Mouse (Mus musculus): Measurements from ENCODE around the gene Plin4.

DNA sequence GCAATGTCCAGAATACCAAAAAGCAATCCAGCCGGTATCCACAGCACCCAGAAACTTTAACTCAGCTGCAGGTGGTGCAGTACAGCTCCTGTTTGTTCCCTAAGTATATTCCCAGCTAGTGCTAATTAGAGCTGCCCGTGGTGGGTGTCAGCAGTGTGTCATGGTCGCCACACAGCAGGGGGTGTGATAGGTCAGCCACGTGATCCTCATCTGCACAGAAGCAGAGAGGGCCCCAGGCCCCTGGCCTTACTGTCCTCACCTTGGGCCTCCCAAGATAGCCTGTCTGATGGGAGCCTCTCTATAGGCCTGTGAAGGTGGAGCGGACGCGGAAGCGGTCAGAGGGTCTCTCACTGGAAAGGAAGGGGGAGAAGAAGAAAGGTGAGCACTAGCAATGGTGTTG lies 11.4 kb downstream of the Plin4 start:
- TF ChIP-seq CTCF (conservative IDR thresholded peaks at IDR 0.05 in 1 of 2, IDR thresholded peaks at IDR 0.05 in 1 of 2; ENCODE audit: low read depth in 2 of 2, low read length in 2 of 2): no peak
- no peak for TF ChIP-seq RAD21 (IDR thresholded peaks at IDR 0.05; ENCODE audit: low read depth, low read length)
- no peak for TF ChIP-seq RCOR1 (conservative IDR thresholded peaks at IDR 0.05; ENCODE audit: low read depth, low read length)
- TF ChIP-seq SMC3 (IDR thresholded peaks at IDR 0.05; ENCODE audit: low read depth, low read length): no peak
- TF ChIP-seq IRF4 (IDR thresholded peaks at IDR 0.05; ENCODE audit: low read depth, low read length): no peak
